Mouse (Mus musculus) limb, embryonic 15.5 days (tissue): Measurements from ENCODE around the gene Stam. TPM values are rescaled to one million over a fixed set of nuclear protein-coding genes. Genes with fewer than 3 reads are reported as not detected.
A peak's percentile ranks its signal among the peaks of the same experiment; 100 is the strongest.
"Not testable (repeated sequence)": the region's sequence is repeated elsewhere in the genome, so short reads cannot be mapped to it uniquely, and the experiment has no call there.

ENCODE experiments used
- ATAC-seq: fragments of 200-750 bp; cut with Nextera tagmentation; 2 replicates; pipeline ENCODE4 v1.8.0; 2017; ENCODE audit warnings: low read depth, moderate TSS enrichment; ENCODE audit not compliant: insufficient number of reproducible peaks, low FRiP score, low TSS enrichment
- H3K27ac ChIP-seq: fragments of 300-500 bp; sonication (generic); 2 replicates; pipeline ENCODE4 v1.5.1; 2015; ENCODE audit warnings: moderate library complexity, mild to moderate bottlenecking, inconsistent platforms
- H3K27me3 ChIP-seq: fragments of 300-500 bp; sonication (generic); 2 replicates; pipeline ENCODE4 v1.6.1; 2015; ENCODE audit warnings: inconsistent platforms
- H3K36me3 ChIP-seq: fragments of 300-500 bp; sonication (generic); 2 replicates; pipeline ENCODE4 v1.6.1; 2015; ENCODE audit warnings: inconsistent platforms
- H3K4me1 ChIP-seq: fragments of 300-500 bp; sonication (generic); 2 replicates; pipeline ENCODE4 v1.6.1; 2015; ENCODE audit warnings: inconsistent platforms
- H3K4me2 ChIP-seq: fragments of 300-500 bp; sonication (generic); 2 replicates; pipeline ENCODE4 v1.6.1; 2015; ENCODE audit warnings: mild to moderate bottlenecking, inconsistent platforms
- H3K4me3 ChIP-seq: fragments of 300-500 bp; sonication (generic); 2 replicates; pipeline ENCODE4 v1.5.1; 2015; ENCODE audit warnings: mild to moderate bottlenecking, inconsistent platforms
- H3K9ac ChIP-seq: fragments of 300-500 bp; sonication (generic); 2 replicates; pipeline ENCODE4 v1.6.1; 2015; ENCODE audit warnings: inconsistent platforms
- H3K9me3 ChIP-seq: fragments of 300-500 bp; sonication (generic); 2 replicates; pipeline ENCODE4 v1.6.1; 2016; ENCODE audit warnings: inconsistent platforms
- WGBS: fragments of 180-500 bp; shearing (Covaris S2); methylation state at CpG from one replicate; pipeline ENCODE4 v1.1.7; 2015; 5-methylcytosine and 5-hydroxymethylcytosine counted together
- polyA plus RNA-seq: library from polyadenylated mRNA; unstranded; fragments of >200 nt; fragmentation: Nextera tagmentation; extraction: Ambion mirVana; gene quantifications from 2 replicates; pipeline ENCODE4 v1.2.1, GENCODE M21; 2015

Stam gene
- polyA plus RNA-seq, 1 experiment from 2014 or later, result 67.6 TPM

DNA sequence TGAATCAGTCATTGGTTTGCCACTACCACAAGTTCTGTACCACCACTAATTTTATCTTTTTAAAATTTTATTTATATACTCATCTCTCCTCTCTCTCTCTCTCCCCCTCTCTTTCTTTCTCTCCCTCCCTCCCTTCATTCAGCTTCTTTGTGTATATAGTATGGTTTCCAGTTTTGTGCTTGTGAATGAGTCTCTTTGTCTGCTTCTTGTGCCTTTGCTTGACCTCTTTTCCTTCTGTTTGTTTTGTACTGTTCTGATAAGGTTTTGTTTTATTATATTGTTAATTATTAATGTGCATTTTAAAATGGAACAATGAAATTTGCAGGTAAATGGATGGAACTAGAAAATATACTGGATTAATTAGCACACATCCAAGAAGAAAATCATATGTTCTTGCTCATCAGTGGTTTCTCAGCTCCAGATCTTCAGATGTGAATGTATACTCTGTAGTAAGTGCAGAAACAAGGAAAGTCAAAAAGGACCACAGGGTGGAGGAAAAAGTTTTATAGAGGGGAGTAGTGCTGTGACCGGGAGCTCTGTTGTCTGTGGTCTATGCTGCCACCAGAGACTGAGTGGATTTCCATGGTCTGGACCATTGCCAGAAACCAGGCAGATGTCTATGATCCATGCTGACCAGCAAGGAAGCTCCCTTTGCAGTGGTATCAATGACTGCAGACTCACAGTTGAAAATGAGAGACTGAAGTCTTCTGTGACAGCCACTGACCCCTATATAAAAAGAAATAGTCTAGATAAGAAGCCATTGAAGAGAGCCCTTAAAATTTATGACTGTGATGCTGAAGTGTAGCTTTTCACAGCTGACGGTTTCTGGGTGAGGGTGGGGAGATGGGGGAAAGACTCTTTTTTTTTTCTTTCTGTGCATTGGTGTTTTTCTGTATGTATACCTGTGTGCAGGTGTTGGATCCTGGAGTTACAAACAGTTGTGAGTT lies 7.9 kb upstream of the Stam start:
- Histone ChIP-seq H3K4me3 (no peak overlapping the region), H3K36me3 (no peaks in the 10 kb centered on the region), H3K4me2 (no peak overlapping the region), H3K27ac (no peak overlapping the region), H3K27me3 (no peaks in the 10 kb centered on the region), H3K9ac (no peak overlapping the region), H3K4me1 (no peaks in the 10 kb centered on the region), H3K9me3 (no peaks in the 10 kb centered on the region)
- 47% methylated on average over 2 of the region's 2 CpGs for WGBS
- ATAC-seq, result no peak

DNA sequence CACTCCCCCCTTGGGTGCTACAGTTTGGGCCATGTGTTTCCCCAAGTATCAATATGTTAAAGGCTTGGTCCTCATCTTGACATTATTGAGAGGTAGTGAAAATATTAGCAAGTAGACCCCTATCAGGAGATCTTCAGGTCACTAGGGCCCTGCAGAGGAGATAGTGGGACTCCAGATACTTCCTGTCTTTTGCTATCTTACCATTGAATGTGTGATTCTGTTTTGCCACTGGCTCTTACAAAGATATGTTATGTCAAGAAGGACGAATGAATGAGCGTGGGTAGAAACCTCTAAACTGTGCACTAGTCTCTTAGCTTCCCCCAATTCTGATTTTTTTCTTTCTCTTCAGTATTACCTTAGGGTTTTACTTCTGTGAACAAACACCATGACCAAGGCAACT lies 4.9 kb upstream of the Stam start:
- H3K9me3 ChIP-seq, result no peaks in the 10 kb centered on the region
- H3K4me1 ChIP-seq, result no peaks in the 10 kb centered on the region
- 83% methylated on average over 2 of the region's 2 CpGs for WGBS
- ATAC-seq, result no peak
- H3K27me3 ChIP-seq, result no peaks in the 10 kb centered on the region
- H3K4me3 ChIP-seq, result no peak overlapping the region
- no peak overlapping the region for H3K4me2 ChIP-seq
- no peaks in the 10 kb centered on the region for H3K36me3 ChIP-seq
- H3K9ac ChIP-seq, result no peak overlapping the region
- H3K27ac ChIP-seq, result no peak overlapping the region

DNA sequence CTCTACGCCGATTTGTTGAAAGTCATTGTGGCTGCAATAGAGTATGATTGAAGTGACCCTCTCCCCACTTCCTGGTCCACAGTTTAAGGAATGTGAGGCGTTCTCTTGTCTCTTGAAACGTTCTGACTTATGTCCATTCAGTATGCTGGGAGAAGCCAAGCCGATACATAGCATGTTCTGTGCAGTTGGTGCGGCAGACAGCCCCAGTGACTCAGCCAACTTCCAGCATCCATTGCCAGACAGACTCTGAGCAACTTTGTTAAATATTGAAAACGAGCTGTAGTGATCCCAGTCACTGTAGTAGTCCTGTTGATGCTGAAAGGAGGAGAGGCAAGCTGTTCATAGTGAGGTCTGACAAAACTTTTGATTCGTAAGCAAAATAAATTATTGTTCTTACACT lies 3.4 kb upstream of the Stam start:
- H3K27ac ChIP-seq, result no peak overlapping the region
- H3K36me3 ChIP-seq, result no peaks in the 10 kb centered on the region
- ATAC-seq, result no peak
- no peaks in the 10 kb centered on the region for H3K27me3 ChIP-seq
- no peaks in the 10 kb centered on the region for H3K9me3 ChIP-seq
- no peak overlapping the region for H3K4me2 ChIP-seq
- WGBS, result 80% methylated on average over 8 of the region's 8 CpGs
- H3K9ac ChIP-seq, result no peak overlapping the region
- H3K4me1 ChIP-seq, result peaks cover 5% of the 10 kb centered on the region
- no peak overlapping the region for H3K4me3 ChIP-seq

DNA sequence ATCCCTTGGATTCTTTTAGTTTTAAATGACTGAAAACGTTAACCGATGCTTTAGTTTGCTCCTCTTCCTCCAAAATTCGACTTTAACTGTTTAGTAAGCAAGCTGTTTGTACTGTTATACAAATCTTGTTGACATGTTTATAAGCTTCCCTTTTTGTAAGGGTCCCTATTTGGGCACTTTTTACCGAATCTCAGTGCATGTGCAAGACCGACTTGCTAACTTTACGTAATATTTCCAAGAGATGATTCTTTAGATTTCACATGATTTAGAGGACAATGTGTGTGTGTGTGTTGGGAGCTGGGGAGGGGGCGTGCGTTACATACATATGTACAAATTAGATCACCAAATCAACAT lies 913 bp upstream of the Stam start:
- Histone ChIP-seq H3K9ac (peak overlapping the region; percentile 83), H3K36me3 (no peaks in the 10 kb centered on the region), H3K27me3 (no peaks in the 10 kb centered on the region), H3K9me3 (no peaks in the 10 kb centered on the region), H3K27ac (peak overlapping the region; percentile 97), H3K4me3 (peak overlapping the region; percentile 83), H3K4me2 (peak overlapping the region; percentile 59), H3K4me1 (peaks cover 14% of the 10 kb centered on the region)
- no peak for ATAC-seq
- WGBS, result 14% methylated on average over 8 of the region's 8 CpGs

DNA sequence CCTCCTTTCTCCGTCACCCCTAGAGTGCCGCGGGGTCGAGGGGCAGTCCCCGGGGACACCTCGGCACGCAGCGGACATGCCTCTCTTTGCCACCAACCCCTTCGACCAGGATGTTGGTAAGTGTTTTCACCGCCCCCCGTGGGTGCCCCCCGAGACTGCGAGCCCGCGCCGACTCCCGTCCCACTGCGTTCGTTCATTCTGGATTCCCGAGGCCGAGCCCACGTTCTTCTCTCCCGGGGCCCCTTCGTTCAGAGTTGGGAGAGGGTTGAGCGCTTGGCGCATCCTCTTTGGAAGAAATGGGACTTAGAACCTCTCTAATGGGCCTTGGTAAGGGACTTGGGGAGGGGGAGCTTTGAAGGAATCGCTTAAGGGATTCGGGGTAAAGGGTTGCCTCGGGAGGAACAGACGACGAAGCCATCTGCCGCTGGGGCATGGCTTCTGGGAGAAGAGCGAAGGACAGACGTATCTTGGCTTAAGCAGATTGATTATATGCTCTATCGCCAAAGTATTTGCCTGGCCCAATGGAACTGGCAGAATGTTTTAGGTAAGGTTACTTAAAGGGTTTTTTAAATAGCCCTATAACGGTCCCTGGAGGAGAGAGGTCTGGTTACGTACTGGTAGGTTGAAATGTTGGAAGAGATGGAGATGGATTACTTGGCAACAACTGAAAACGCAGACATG lies 463 bp downstream of the Stam start:
- peak overlapping the region; percentile 59 for H3K4me2 ChIP-seq
- peak overlapping the region; percentile 97 for H3K27ac ChIP-seq
- H3K36me3 ChIP-seq, result no peaks in the 10 kb centered on the region
- no peak for ATAC-seq
- WGBS, result under 1% methylated on average over 38 of the region's 38 CpGs
- H3K9ac ChIP-seq, result peak overlapping the region; percentile 83
- peaks cover 14% of the 10 kb centered on the region for H3K4me1 ChIP-seq
- H3K9me3 ChIP-seq, result no peaks in the 10 kb centered on the region
- H3K27me3 ChIP-seq, result no peaks in the 10 kb centered on the region
- peak overlapping the region; percentile 83 for H3K4me3 ChIP-seq

DNA sequence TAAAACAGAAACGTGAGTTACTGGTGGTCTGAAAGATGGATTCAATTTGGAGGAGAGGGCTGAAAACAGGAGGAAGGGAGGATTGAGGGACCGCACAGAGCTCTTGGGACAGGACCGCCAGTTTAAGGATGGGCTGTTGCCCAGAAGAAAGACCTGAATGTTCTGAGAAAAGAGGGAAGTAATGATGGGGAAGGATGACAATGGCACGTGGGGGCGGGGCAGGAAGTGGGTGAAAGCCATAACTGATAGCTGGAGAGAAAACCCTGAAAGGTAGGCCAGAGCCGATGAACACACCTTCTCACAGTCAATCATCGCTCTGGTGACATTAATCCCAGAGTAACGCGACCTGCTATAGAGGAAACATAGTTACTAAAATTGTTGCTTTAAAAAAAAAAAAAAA lies 4.6 kb downstream of the Stam start:
- not testable (repeated sequence) for H3K36me3 ChIP-seq, ATAC-seq, H3K27ac ChIP-seq, H3K4me3 ChIP-seq, H3K27me3 ChIP-seq, H3K4me2 ChIP-seq, H3K9me3 ChIP-seq, H3K9ac ChIP-seq
- WGBS, result 89% methylated on average over 9 of the region's 9 CpGs
- H3K4me1 ChIP-seq, result peaks cover 14% of the 10 kb centered on the region

DNA sequence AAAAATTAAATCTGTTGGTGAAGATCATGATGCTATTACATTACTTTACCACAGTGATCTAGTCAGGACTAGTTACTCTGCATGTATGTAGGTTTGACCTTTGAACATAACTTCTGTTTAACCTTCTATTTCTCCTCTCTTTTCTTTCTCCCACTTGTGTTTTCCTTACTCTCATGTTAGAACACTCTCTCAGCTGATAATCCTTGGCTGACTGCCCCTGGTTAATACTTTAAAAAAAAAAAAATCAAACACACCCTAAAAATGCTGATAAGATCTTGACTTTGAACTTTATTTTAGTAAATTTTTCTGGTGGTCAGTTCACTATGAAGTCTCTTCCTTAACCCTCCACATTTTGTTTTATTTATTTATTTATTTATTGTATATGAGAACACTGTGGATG lies 26.6 kb downstream of the Stam start:
- Histone ChIP-seq H3K4me2 (no peak overlapping the region), H3K9ac (no peak overlapping the region), H3K4me1 (no peaks in the 10 kb centered on the region), H3K9me3 (no peaks in the 10 kb centered on the region), H3K27ac (no peak overlapping the region), H3K27me3 (no peaks in the 10 kb centered on the region), H3K4me3 (no peak overlapping the region), H3K36me3 (peaks cover 14% of the 10 kb centered on the region)
- no peak for ATAC-seq

DNA sequence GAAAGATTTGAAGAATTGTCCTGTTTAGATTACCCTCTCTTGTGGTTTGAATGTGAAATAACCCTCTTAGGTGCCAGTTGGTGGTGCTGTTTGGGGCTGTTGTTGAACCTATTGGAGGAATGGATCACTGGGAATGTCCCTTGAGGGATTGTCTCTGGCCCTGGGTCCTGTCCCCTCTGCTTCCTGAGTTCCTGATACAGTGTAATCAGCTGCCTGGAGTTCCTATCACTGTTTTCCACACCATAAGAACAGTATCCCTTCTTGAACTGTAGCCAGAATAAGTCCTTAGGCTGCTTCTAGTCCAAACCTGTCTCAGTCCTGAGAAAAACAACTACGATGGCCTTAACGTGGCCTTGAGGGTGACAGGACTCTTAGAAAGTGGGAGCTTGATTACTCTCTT lies 28.7 kb downstream of the Stam start:
- Histone ChIP-seq H3K9ac (no peak overlapping the region), H3K4me1 (no peaks in the 10 kb centered on the region)

DNA sequence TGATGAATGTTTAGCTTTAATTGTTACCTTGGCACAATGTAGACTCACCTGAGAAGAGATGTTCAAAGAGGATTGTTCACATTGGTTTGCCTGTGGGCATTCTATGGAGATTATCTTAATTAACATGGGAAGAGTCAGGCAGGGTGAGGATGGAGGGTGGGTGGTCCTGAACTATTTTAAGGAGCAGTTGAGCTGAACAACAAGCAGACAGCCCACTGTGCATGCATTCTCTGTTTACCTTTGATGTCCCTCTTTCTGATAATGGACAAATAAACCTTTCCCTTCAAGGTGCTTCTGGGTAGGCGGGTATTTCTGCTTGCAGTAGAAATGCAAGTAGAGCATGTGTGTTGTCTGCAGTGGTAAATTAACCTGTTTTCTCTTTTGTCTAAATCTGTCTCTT lies 30.0 kb downstream of the Stam start:
- 93% methylated on average over 1 of the region's 1 CpGs for WGBS
- no peaks in the 10 kb centered on the region for H3K27me3 ChIP-seq
- H3K9ac ChIP-seq, result no peak overlapping the region
- peaks cover 3% of the 10 kb centered on the region for H3K36me3 ChIP-seq
- no peak overlapping the region for H3K4me2 ChIP-seq
- no peaks in the 10 kb centered on the region for H3K4me1 ChIP-seq
- no peaks in the 10 kb centered on the region for H3K9me3 ChIP-seq
- no peak overlapping the region for H3K27ac ChIP-seq
- no peak for ATAC-seq
- H3K4me3 ChIP-seq, result no peak overlapping the region

More for the DNA sequence above, 28.7 kb downstream of the Stam start:
- H3K4me2 ChIP-seq, result no peak overlapping the region
- no peak overlapping the region for H3K27ac ChIP-seq
- no peaks in the 10 kb centered on the region for H3K9me3 ChIP-seq
- H3K36me3 ChIP-seq, result peaks cover 3% of the 10 kb centered on the region
- no peak for ATAC-seq
- no peak overlapping the region for H3K4me3 ChIP-seq
- H3K27me3 ChIP-seq, result no peaks in the 10 kb centered on the region
- 90% methylated on average over 2 of the region's 2 CpGs for WGBS

DNA sequence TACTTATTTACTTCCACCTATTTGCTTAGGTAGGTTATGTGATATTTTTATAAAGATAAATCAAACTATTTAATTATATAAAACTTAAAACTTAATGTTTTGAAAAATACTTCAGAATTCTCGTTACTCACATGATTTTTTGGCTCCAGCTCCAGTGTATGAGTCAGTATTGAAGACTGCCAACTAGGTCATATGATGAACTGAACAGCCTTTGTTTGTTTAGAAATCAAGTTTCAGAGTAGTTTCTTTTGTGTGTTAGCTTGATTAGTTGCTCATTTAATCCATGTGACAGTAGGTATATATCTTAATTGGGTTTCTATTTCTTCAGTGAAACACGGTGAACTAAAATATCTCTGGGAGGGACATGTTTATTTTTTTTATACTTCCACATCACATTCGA lies 33.8 kb downstream of the Stam start:
- H3K27ac ChIP-seq, result no peak overlapping the region
- no peaks in the 10 kb centered on the region for H3K4me1 ChIP-seq
- 73% methylated on average over 3 of the region's 3 CpGs for WGBS
- no peak overlapping the region for H3K4me3 ChIP-seq
- ATAC-seq, result no peak
- H3K36me3 ChIP-seq, result peaks cover 3% of the 10 kb centered on the region
- H3K9me3 ChIP-seq, result no peaks in the 10 kb centered on the region
- H3K9ac ChIP-seq, result no peak overlapping the region
- H3K27me3 ChIP-seq, result no peaks in the 10 kb centered on the region
- H3K4me2 ChIP-seq, result no peak overlapping the region

DNA sequence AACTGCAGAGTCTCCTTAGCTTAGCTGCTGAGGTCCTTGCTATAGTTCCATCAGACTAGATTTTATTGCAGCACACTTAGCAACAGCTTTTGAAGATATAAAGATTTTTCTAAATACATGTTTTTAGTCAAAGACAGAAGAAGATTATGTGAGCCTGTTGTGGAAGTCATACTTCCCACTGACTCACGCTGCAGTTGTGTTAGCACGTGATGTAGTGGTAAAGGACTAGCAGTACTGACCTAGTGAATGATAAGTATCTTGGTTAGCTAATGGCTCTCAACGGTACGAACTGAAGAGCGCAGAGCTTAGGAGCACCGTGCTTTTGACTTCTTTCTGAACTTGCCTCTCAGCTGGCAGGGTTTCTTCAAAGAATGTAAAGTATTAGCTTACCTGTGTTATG lies 52.5 kb downstream of the Stam start:
- Histone ChIP-seq H3K36me3 (peaks cover 10% of the 10 kb centered on the region), H3K4me2 (no peak overlapping the region), H3K4me3 (no peak overlapping the region), H3K4me1 (peaks cover 3% of the 10 kb centered on the region; the same call in 1 of the 2 replicates), H3K9me3 (no peaks in the 10 kb centered on the region), H3K27me3 (no peaks in the 10 kb centered on the region), H3K9ac (no peak overlapping the region), H3K27ac (no peak overlapping the region)
- WGBS, result 80% methylated on average over 6 of the region's 6 CpGs
- ATAC-seq, result no peak

DNA sequence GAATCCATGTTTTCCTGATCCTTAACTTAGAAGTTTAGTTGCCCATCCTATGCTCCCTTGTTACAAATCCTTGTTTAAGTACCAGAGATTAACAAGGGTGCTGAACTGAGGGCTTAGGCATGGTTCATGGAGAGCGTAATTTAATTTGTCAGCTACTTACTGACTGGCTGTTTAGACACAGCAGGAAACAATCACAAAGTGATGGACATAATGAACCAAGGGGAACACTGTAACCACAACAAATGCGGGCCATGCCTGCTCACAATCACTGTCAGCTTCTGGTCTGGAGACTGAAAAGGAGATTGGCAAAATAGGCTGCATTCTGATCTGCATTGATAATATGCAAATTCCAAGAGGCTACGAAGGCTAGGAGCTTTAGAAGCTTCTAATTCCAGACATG lies 53.7 kb downstream of the Stam start:
- H3K27ac ChIP-seq, result no peak overlapping the region
- no peak overlapping the region for H3K9ac ChIP-seq
- no peaks in the 10 kb centered on the region for H3K27me3 ChIP-seq
- WGBS, result 54% methylated on average over 3 of the region's 3 CpGs
- ATAC-seq, result no peak
- H3K9me3 ChIP-seq, result no peaks in the 10 kb centered on the region
- H3K4me1 ChIP-seq, result peaks cover 3% of the 10 kb centered on the region; the same call in 1 of the 2 replicates
- H3K36me3 ChIP-seq, result peaks cover 18% of the 10 kb centered on the region
- H3K4me3 ChIP-seq, result no peak overlapping the region
- no peak overlapping the region for H3K4me2 ChIP-seq
